Mouse (Mus musculus) splenic B cell, adult 2 months (primary cell): Measurements from ENCODE around the gene Zfp131.

Experiments used
- DNase-seq: peaks from one replicate; pipeline ENCODE4 v3.0.0-alpha.2; 2011; ENCODE audit warnings: low read depth, low spot score
- H3K27me3 ChIP-seq: 2 replicates; pipeline ENCODE4 v1.6.1; 2012; ENCODE audit warnings: mild to moderate bottlenecking, low read length, moderate library complexity, mixed read lengths; ENCODE audit not compliant: control insufficient read depth, poor library complexity, insufficient read depth, severe bottlenecking
- H3K36me3 ChIP-seq: 2 replicates; pipeline ENCODE4 v1.6.1; 2012; ENCODE audit warnings: mild to moderate bottlenecking, low read length, moderate library complexity, mixed read lengths; ENCODE audit not compliant: control insufficient read depth, poor library complexity, insufficient read depth, severe bottlenecking

Gene Zfp131

GRCm38 (mm10) chr13:119789851-119790717 lies 605 bp downstream of the Zfp131 start:
- peak; percentile 52 for DNase-seq
- H3K36me3 ChIP-seq: no peaks in the 10 kb centered on the region; the same call in 1 of the 2 replicates
- no peaks in the 10 kb centered on the region for H3K27me3 ChIP-seq

- Histone ChIP-seq H3K36me3 (peaks cover 17% of the 10 kb centered on the region; the same call in 1 of the 2 replicates), H3K27me3 (no peaks in the 10 kb centered on the region)
- peak; percentile 16 for DNase-seq
These were observed 7.1 kb downstream of the Zfp131 start for GRCm38 (mm10) chr13:119783581-119783980.

GRCm38 (mm10) chr13:119768541-119768940 lies 22.1 kb downstream of the Zfp131 start:
- DNase-seq: no peak
- no peaks in the 10 kb centered on the region for H3K27me3 ChIP-seq

GRCm38 (mm10) chr13:119766480-119766879 lies 24.2 kb downstream of the Zfp131 start:
- no peak for DNase-seq
- H3K27me3 ChIP-seq: no peaks in the 10 kb centered on the region

More at GRCm38 (mm10) chr13:119768541-119768940, 22.1 kb downstream of the Zfp131 start:
- peaks cover 16% of the 10 kb centered on the region for H3K36me3 ChIP-seq

GRCm38 (mm10) chr13:119756831-119757230 lies 33.9 kb downstream of the Zfp131 start:
- no peak for DNase-seq
- Histone ChIP-seq H3K27me3 (0 out of 2 replicates have a peak, but pooled peaks cover 2% of the 10 kb centered on the region), H3K36me3 (no peaks in the 10 kb centered on the region)

More at GRCm38 (mm10) chr13:119766480-119766879, 24.2 kb downstream of the Zfp131 start:
- H3K36me3 ChIP-seq: peaks cover 11% of the 10 kb centered on the region

- 0 out of 2 replicates have a peak, but pooled peaks cover 2% of the 10 kb centered on the region for H3K27me3 ChIP-seq
- peak; percentile 26 for DNase-seq
- H3K36me3 ChIP-seq: no peaks in the 10 kb centered on the region
These were observed 34.8 kb downstream of the Zfp131 start, which contains the start of gene Nim1k for GRCm38 (mm10) chr13:119755681-119756471. Gene Nim1k (minus strand): TSS chr13:119755882.

GRCm38 (mm10) chr13:119755141-119755547 lies 35.5 kb downstream of the Zfp131 start:
- DNase-seq: peak; percentile 35
- H3K27me3 ChIP-seq: 0 out of 2 replicates have a peak, but pooled peaks cover 2% of the 10 kb centered on the region
- H3K36me3 ChIP-seq: no peaks in the 10 kb centered on the region

- peak; percentile 19 for DNase-seq
- 0 out of 2 replicates have a peak, but pooled peaks cover 2% of the 10 kb centered on the region for H3K27me3 ChIP-seq
- no peaks in the 10 kb centered on the region for H3K36me3 ChIP-seq
These were observed 36.1 kb downstream of the Zfp131 start for GRCm38 (mm10) chr13:119754635-119755020.

GRCm38 (mm10) chr13:119753859-119754634 lies 36.6 kb downstream of the Zfp131 start:
- Histone ChIP-seq H3K36me3 (no peaks in the 10 kb centered on the region), H3K27me3 (0 out of 2 replicates have a peak, but pooled peaks cover 2% of the 10 kb centered on the region)
- no peak for DNase-seq

- H3K27me3 ChIP-seq: no peaks in the 10 kb centered on the region
These were observed 43.8 kb downstream of the Zfp131 start for GRCm38 (mm10) chr13:119746930-119747329.

GRCm38 (mm10) chr13:119743470-119743869 lies 47.2 kb downstream of the Zfp131 start:
- no peak for DNase-seq
- no peaks in the 10 kb centered on the region for H3K27me3 ChIP-seq
- no peaks in the 10 kb centered on the region for H3K36me3 ChIP-seq

More at GRCm38 (mm10) chr13:119746930-119747329, 43.8 kb downstream of the Zfp131 start:
- no peak for DNase-seq
- no peaks in the 10 kb centered on the region for H3K36me3 ChIP-seq

GRCm38 (mm10) chr13:119742711-119743415 lies 47.8 kb downstream of the Zfp131 start:
- no peak for DNase-seq
- H3K36me3 ChIP-seq: no peaks in the 10 kb centered on the region
- H3K27me3 ChIP-seq: no peaks in the 10 kb centered on the region

GRCm38 (mm10) chr13:119741390-119742237 lies 49.1 kb downstream of the Zfp131 start:
- H3K27me3 ChIP-seq: no peaks in the 10 kb centered on the region
- DNase-seq: no peak
- H3K36me3 ChIP-seq: no peaks in the 10 kb centered on the region
